In genomic region chr11:118393991-118394390, GRCm38 (mm10) we compare ENCODE assay signal across 9 mouse cellular contexts. TPM values are rescaled to one million over a fixed set of nuclear protein-coding genes. Genes with fewer than 3 reads are reported as not detected.
"Had no signal": no experiment of that assay in that cellular context is flagged by ENCODE, and none has a peak within 500 bp of the region (broad histone marks: within the 10 kb centered on the region; RNA-seq: fewer than 3 reads in every experiment).

No protein-coding gene starts in this region.

- H3K27me3 ChIP-seq: limb, embryonic 12.5 days; liver, embryonic 13.5 days; lung, embryonic 15.5 days; midbrain, embryonic 13.5 days had no signal

- DNase-seq: liver; liver, embryonic 13.5 days; liver, postnatal 0 days had no signal

- H3K27ac ChIP-seq: kidney, postnatal 0 days; layer of hippocampus, adult 2 months; limb, embryonic 12.5 days; liver, embryonic 13.5 days; lung, embryonic 15.5 days; midbrain, embryonic 13.5 days had no signal

- H3K4me1 ChIP-seq: lung, embryonic 15.5 days; midbrain, embryonic 13.5 days had no signal

- H3K4me3 ChIP-seq: layer of hippocampus, adult 2 months; limb, embryonic 12.5 days; liver, embryonic 13.5 days; lung, embryonic 15.5 days; midbrain, embryonic 13.5 days had no signal

RNA-seq across cellular contexts. Expression of gene Cep295nl, which starts 51.7 kb away (rescaled TPM):
- polyA plus RNA-seq: liver, embryonic 13.5 days; spleen, adult 2 months had no signal
